Mouse (Mus musculus) liver, adult (tissue): ENCODE data around the gene U2surp.

Experiments used
- GATA4 ChIP-seq: IDR thresholded peaks from 2 replicates; pipeline ENCODE4 v1.6.1; 2014; ENCODE audit warnings: mild to moderate bottlenecking, low read length; ENCODE audit not compliant: insufficient replicate concordance

Gene U2surp

GRCm38 (mm10) chr9:95435506-95436293 lies 76.1 kb downstream of the U2surp start:
- TF ChIP-seq GATA4, result no peak

- no peak for TF ChIP-seq GATA4
Observed at GRCm38 (mm10) chr9:95428277-95428676, 83.5 kb downstream of the U2surp start.

- TF ChIP-seq GATA4, result no peak
Observed at GRCm38 (mm10) chr9:95413911-95414310, 97.9 kb downstream of the U2surp start.

DNA sequence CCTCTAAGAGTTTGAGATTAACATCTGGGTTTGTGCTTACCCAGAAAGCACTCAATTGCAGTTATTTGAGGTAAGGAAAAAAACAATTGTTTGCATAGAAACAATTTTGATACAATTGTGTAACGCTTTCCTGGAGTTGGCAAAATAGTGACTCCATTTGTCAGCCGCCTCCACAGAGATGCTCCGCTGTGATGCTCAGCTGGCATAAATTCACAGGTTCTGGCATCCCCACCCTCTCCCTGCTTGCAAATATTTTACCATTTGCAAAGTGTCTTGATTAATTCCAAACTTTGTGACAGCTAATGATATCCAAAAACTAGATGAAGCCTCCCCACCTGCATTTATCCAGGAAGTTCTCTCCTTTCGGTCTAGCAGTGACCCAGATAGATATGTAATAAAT lies 99.7 kb downstream of the U2surp start:
- TF ChIP-seq GATA4, result no peak

DNA sequence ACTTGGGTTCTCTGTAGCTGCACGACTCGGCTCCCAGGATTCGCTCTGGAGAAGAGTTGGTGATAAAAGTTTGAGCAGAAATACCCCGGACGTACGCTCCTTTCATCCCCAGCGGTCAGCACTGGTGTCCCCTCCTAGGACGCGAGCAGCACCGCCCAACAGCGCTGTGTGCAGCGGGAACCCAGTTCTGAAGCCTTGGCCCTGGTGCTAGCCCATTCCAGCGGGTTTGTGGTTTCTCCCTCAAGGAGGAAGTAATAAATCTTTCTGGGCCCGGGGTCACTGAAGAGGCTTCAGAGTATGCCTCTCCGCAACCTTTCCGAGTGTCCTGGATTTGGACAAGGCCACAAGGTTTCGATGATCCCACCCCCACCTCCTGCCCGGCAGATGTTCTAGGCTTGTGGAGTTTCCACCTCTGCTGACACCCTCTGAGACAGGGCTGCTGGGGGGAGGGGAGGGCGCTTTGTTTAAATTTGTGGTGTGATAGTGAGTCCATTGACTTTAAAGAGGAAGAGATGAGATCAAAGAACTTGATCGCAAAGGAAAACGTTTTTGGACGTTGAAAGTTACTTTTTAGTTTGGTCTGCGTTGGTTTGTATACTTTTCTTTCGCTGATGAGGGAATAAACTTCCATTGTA lies 104.1 kb downstream of the U2surp start:
- TF ChIP-seq GATA4, result no peak
